Mouse (Mus musculus): Measurements from ENCODE around the gene Gm10392. TPM values are rescaled to one million over a fixed set of nuclear protein-coding genes. Genes with fewer than 3 reads are reported as not detected.

The Gm10392 gene
- polyA plus RNA-seq, 1 experiment from 2014 or later, result 0.14 TPM

DNA sequence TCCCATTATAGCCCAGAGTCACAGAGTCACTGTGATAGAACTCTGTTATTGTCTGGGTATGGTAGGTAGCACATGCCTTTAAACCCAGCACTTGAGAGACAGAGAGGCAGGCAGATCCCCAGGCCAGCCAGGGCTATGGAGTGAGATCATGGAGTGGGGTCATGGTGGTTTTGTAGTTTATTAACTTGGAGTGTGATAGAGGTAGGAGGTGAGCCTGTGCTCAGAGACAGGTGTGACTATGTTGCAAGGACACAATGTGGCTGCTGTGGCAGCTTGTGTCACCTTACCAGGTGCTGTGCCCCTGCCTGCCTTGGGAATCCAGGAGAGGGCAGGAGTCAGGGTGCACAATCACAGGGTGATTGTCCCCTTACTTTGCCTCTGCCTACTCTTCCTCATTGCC lies 23.5 kb downstream of the Gm10392 start:
- no peak for ATAC-seq (ENCODE audit: low FRiP score)
- no peaks in the 10 kb centered on the region for H3K27me3 ChIP-seq

DNA sequence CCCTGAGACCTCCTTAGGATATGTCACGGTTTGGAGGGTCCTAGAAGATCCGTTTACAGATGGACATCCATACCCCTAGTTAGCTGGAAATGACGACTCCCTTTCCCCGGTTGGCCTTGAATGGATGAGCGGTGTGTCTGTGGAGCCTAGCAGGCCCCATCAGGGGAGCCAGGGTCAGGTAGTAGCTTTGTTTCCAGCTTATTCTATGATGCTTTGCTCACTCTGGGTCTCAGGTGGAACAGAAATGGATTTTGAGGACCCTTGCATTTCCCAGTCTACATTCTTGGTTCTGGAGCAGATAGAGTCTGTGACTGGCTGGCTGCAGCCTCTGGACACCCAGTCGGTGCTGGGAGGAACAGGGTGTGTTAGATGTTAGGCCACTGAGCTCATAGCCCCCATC lies 24.2 kb downstream of the Gm10392 start:
- H3K9ac ChIP-seq, result peak overlapping the region; percentile 97
- H3K27ac ChIP-seq, result 0 out of 2 replicates have a peak overlapping the region, but pooled peaks have one; percentile 3
- peak overlapping the region; percentile 96 for H3K4me2 ChIP-seq (replicated peaks)

More for the DNA sequence above, 23.5 kb downstream of the Gm10392 start:
- Histone ChIP-seq H3K9me3 (replicated peaks) (no peaks in the 10 kb centered on the region), H3K36me3 (peaks cover 21% of the 10 kb centered on the region), H3K27ac (no peak overlapping the region), H3K9ac (peak overlapping the region; percentile 97; the same call in 1 of the 2 replicates), H3K4me3 (no peak overlapping the region), H3K4me1 (peaks cover 74% of the 10 kb centered on the region), H3K4me2 (replicated peaks) (peak overlapping the region; percentile 96; the same call in 1 of the 2 replicates)

DNA sequence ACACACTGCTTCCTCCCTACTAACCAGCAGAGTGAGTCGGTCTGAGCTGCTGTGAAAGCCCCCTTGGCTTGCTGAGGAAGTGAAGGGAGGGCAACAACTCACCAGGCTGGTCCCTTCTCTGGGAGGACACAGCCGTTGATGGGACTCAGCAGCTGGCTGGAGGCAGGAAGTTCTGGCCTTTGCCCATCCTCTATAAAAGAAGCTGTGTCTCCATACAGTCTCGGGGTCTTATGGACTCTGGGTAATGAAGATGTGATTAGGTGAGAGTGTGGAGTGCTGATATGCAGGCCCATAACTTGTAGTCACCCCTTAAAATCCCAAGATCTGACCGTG lies 24.7 kb downstream of the Gm10392 start:
- Histone ChIP-seq H3K27me3 (no peaks in the 10 kb centered on the region), H3K4me1 (peaks cover 71% of the 10 kb centered on the region), H3K4me2 (replicated peaks) (peak overlapping the region; percentile 96), H3K9ac (peak overlapping the region; percentile 97), H3K36me3 (peaks cover 9% of the 10 kb centered on the region; the same call in 1 of the 2 replicates), H3K4me3 (peak overlapping the region; percentile 97), H3K27ac (peak overlapping the region; percentile 92), H3K9me3 (replicated peaks) (no peaks in the 10 kb centered on the region)
- WGBS, result 36% methylated on average over 4 of the region's 4 CpGs
- ATAC-seq (ENCODE audit: low FRiP score), result no peak

More for the DNA sequence above, 24.2 kb downstream of the Gm10392 start:
- H3K9me3 ChIP-seq (replicated peaks), result no peaks in the 10 kb centered on the region
- H3K4me3 ChIP-seq, result peak overlapping the region; percentile 97
- H3K4me1 ChIP-seq, result peaks cover 74% of the 10 kb centered on the region
- no peaks in the 10 kb centered on the region for H3K27me3 ChIP-seq
- peaks cover 13% of the 10 kb centered on the region for H3K36me3 ChIP-seq
- 73% methylated on average over 6 of the region's 6 CpGs for WGBS
- ATAC-seq (ENCODE audit: low FRiP score), result no peak

DNA sequence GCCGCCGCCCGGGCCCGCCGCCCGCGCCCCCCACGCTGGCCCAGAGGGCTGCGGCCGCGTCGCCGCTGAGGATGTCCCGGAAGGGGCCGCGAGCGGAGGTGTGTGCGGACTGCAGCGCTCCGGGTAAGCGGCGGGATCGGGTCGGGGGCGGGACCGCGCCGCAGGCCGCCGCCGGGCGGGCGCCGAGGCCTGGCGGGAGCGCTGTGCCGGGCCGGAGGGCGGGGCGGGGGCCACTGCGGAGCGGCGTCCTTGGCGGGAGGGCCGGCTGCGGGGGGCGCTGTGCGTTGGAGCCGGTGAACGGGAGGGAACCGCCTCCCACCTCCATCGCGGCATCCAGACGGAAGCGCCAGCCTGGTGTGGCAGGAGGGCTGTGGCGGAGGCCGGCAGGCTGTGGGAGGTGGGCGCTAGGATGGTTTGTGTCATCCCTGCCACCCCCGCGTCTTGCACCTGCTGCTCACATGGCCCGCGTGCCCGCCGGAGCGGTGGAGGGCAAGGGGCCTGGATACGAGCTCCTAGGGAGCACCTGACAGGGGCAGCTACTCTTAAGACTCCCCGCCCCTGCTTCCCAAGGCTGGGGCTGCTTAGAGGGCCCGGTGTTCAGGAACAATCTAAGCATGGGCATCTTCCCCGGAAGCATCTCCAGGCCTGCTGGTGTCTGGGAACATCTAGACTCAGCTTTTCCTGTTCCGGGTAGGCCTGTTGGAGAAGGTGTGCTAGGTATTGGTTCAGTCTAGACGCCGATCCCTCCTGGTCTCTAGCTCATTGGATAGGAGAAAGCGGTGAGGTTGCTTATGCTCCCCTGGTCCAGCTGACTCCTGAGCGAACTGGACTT lies 25.3 kb downstream of the Gm10392 start, which contains the start of gene Git1:
TSS of gene Git1 (plus strand) at position 51 of the 832 bp plus-strand sequence.
- 2% methylated on average over 62 of the region's 74 CpGs for WGBS
- Histone ChIP-seq H3K9ac (peak within 1 kb of the TSS; percentile 97), H3K4me2 (replicated peaks) (peak within 1 kb of the TSS; percentile 96), H3K27ac (peak within 1 kb of the TSS; percentile 92), H3K4me3 (peak within 1 kb of the TSS; percentile 97), H3K27me3 (no peaks in the 10 kb centered on the region), H3K4me1 (peaks cover 69% of the 10 kb centered on the region), H3K9me3 (replicated peaks) (no peaks in the 10 kb centered on the region), H3K36me3 (peaks cover 3% of the 10 kb centered on the region; the same call in 1 of the 2 replicates)
- no peak for ATAC-seq (ENCODE audit: low FRiP score)

DNA sequence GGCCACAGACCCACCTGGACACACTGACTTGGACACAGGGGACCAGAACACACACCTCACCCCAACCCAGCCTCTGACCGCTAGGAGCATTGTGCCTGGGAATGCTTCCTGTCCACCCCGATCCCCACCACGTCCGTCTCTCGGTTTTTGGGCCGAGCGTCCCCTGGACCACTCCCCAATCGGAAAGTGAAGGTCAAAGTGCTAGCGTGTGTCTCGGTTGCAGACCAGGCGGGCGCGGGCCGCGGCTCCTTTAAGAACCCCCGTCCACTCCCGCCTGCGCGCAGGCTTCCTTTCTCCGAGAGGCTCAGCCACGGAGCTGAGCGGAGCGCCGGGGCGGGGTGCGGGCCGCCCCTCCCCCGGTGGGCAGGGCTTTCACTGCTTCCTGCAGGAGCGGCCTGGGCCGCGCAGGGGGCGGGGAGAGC lies 26.1 kb downstream of the Gm10392 start:
- H3K4me3 ChIP-seq, result peak overlapping the region; percentile 97
- no peaks in the 10 kb centered on the region for H3K27me3 ChIP-seq
- no peaks in the 10 kb centered on the region for H3K9me3 ChIP-seq (replicated peaks)
- ATAC-seq (ENCODE audit: low FRiP score), result peak; percentile 56
- WGBS, result 2% methylated on average over 23 of the region's 32 CpGs
- peaks cover 71% of the 10 kb centered on the region for H3K4me1 ChIP-seq
- H3K9ac ChIP-seq, result peak overlapping the region; percentile 66
- peak overlapping the region; percentile 87 for H3K27ac ChIP-seq
- 0 out of 2 replicates have a peak, but pooled peaks cover 2% of the 10 kb centered on the region for H3K36me3 ChIP-seq
- H3K4me2 ChIP-seq (replicated peaks), result peak overlapping the region; percentile 69

DNA sequence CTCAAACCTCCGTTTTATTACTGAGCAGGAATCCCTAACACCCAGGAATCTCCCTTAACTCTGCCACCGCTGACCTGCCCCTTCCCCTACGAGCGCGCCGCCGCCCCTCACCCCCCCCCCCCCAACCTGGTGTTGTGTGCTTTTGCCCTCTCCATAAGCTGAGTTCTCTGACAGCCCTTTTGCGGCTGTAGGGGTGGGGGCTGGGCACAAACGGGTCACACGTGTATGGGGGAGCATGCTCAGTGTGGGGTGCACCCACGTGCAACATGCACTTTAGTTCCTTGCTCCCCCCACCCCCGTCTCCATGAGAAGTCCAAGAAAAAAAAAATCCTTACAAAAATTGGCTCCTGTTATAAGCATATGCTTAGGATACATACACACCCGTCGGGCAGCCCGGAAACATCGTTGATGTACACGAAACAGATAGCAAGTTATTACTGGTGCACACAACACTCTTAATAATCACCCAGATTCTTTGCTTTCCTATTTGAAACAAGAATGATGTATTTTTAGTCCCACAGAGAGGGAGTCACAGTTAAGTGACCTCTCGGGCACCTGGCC lies 26.6 kb downstream of the Gm10392 start:
- H3K27ac ChIP-seq, result peak overlapping the region; percentile 87
- under 1% methylated on average over 18 of the region's 18 CpGs for WGBS

DNA sequence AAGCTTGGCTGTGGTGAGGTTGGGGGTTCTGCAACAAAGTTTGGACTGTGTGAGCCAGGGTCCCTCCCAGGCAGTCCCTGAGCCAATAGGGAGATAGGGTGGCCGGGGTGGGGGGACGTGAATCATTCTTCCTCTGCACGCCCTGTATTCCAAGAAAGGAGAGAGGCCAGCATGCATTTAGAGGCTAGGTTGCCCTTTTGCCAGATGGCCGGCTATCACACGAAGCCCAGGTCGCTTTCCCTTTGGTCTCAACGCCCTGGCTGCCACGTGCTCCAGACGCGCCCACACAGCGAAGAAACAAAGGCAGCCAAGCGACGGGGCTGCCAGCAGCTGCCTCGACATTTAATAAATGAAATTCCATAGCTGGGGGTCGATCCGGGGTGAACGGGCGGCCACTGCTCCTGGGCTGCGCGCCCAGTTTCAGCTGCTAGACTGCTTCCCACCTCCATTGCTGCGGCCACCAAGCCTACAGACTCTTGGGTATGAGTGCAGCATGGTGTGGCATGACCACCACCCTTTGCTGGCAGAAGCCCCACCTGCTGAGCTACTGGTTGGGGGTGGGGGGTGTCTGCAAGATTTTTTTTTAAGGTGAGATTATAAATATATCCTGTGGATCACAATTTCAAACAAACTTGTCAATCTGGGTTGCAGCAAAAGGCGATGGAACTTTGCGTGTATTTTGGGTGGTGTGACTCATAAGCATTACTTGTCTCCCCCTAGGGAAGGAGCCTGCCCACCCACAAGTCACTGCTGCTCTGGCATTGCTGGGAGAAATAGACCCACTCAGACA lies 27.3 kb downstream of the Gm10392 start:
- no peaks in the 10 kb centered on the region for H3K9me3 ChIP-seq (replicated peaks)
- peak; percentile 53 for ATAC-seq (ENCODE audit: low FRiP score)
- peak overlapping the region; percentile 87 for H3K27ac ChIP-seq
- peaks cover 71% of the 10 kb centered on the region for H3K4me1 ChIP-seq
- peak overlapping the region; percentile 97 for H3K4me3 ChIP-seq
- H3K27me3 ChIP-seq, result no peaks in the 10 kb centered on the region
- peak overlapping the region; percentile 69 for H3K4me2 ChIP-seq (replicated peaks)
- H3K36me3 ChIP-seq, result 0 out of 2 replicates have a peak, but pooled peaks cover 2% of the 10 kb centered on the region
- WGBS, result under 1% methylated on average over 23 of the region's 23 CpGs
- H3K9ac ChIP-seq, result peak overlapping the region; percentile 66

More for the DNA sequence above, 26.6 kb downstream of the Gm10392 start:
- peaks cover 71% of the 10 kb centered on the region for H3K4me1 ChIP-seq
- peak overlapping the region; percentile 69 for H3K4me2 ChIP-seq (replicated peaks)
- ATAC-seq (ENCODE audit: low FRiP score), result no peak
- H3K9me3 ChIP-seq (replicated peaks), result no peaks in the 10 kb centered on the region
- H3K9ac ChIP-seq, result peak overlapping the region; percentile 66
- H3K4me3 ChIP-seq, result peak overlapping the region; percentile 97
- 0 out of 2 replicates have a peak, but pooled peaks cover 2% of the 10 kb centered on the region for H3K36me3 ChIP-seq
- H3K27me3 ChIP-seq, result no peaks in the 10 kb centered on the region

DNA sequence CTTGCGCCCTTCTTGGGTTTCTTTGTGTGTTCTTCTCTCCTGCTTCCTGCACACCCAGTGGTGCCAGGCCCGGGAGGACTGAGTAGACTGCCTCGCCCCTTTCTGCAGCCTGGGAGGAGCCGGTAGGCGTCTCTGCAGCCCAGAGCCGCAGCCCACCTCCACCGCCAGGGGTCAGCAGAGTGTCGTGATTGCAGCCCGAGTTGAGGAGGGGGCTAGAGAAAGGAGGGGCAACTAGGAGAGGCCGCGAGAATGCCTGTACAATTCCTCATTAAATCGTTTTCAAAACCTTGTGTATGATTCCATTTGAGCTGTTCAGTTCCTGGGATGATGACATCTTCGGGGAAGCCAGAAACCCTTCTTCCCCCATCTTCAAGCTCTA lies 27.9 kb downstream of the Gm10392 start:
- Histone ChIP-seq H3K36me3 (no peaks in the 10 kb centered on the region), H3K9ac (peak overlapping the region; percentile 49), H3K9me3 (replicated peaks) (no peaks in the 10 kb centered on the region), H3K4me2 (replicated peaks) (peak overlapping the region; percentile 69), H3K4me3 (peak overlapping the region; percentile 97), H3K4me1 (peaks cover 74% of the 10 kb centered on the region), H3K27me3 (no peaks in the 10 kb centered on the region), H3K27ac (peak overlapping the region; percentile 87)
- peak; percentile 71 for ATAC-seq (ENCODE audit: low FRiP score)
- 1% methylated on average over 13 of the region's 13 CpGs for WGBS

DNA sequence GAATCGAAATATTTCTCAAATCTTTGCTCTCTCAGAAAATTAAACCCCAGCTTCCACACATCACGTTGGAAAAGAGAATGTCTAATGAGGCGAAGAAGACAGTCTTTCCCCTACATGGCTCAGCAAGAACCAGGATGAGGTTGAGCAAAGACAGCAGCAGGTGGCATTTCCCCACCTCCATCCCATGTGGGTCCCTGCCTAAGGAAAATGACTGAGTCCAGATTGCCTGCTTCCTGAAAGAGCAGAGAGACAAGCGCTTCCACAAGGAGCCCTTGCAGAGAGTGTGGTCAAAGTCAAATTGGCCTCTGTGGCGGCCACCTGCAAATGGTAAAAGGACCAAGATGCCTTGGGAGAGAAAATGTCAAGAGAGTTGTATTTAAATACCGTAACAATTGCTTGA lies 28.5 kb downstream of the Gm10392 start:
- Histone ChIP-seq H3K4me1 (peaks cover 75% of the 10 kb centered on the region), H3K27ac (no peak overlapping the region), H3K9ac (no peak overlapping the region), H3K36me3 (no peaks in the 10 kb centered on the region), H3K4me2 (replicated peaks) (peak overlapping the region; percentile 69), H3K9me3 (replicated peaks) (no peaks in the 10 kb centered on the region), H3K4me3 (peak overlapping the region; percentile 94), H3K27me3 (no peaks in the 10 kb centered on the region)
- 65% methylated on average over 6 of the region's 6 CpGs for WGBS
- ATAC-seq (ENCODE audit: low FRiP score), result no peak

DNA sequence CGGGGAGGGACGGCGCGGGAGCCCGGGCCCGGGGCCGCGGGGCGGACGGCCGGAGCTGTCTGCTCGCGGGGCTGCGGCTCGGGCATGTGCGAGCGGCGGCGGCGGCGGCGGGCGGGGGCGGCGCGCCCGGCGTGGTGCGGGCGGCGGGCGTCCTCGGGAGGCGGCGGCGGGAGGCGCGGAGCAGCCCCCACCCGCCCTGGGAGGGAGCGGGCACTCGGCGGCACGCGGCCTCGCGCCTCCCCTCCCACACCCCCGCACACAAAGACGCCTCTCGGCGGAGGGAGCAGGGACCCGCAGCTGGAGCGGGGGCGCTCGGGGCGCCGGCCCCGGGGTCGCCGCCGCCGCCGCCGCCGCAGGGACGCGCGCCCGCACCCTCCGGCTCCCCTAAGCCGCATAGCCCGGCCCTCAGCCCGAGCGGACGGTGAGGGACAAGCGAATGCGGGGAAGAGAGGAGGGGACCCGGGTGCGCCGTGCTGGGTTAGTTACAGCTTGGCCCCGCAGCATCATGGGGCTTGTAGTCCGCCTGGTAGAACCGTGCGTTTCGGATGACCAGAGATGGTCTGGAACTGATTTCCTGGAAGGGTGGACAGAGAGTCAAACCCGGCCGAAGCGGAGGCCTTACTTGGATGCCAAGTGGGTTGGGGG lies 29.3 kb downstream of the Gm10392 start, which contains the start of gene Ankrd13b:
TSS of gene Ankrd13b (minus strand) at position 88 of the 645 bp plus-strand sequence.
- H3K4me1 ChIP-seq, result peaks cover 74% of the 10 kb centered on the region

DNA sequence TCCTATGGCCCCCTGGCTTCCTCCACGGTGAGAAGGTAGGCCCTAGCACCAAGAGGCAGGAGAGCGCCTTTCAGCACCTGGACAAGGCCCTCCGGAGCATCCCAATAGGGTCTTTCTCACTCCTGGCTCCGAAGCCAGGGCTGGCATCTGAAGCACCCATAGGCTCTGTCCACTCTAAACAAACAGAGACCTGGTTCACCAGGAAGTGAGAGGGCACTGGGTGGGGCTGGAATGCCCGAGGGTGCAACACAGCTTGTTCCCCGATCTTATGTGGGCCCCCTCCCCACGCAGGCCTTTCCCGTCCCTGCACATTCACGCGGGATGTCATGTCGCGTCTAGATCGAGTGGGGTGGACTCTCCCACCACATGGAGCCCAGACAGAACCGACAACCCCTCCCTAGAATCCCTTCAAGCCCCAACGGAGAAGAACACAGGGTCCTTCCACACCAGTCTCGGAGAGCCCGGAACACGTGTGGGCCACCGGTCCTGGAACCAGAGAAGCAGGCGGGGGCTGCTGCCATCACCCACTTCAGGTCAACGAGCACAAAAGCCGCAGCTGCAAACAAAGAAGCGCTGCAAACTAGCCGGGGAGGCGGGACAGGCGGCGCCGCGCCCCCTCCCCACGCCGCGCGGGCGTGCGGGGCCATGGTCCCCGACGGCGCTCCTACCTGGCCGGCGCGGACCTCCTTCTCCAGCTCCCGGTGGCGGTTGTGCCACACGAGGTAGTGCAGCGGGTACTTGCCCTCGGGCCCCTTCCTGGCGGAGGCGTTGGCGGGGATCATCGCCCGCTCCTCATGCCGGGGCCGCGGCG lies 30.0 kb downstream of the Gm10392 start:
- Histone ChIP-seq H3K27ac (peak overlapping the region; percentile 91), H3K4me3 (peak overlapping the region; percentile 94), H3K4me1 (peaks cover 70% of the 10 kb centered on the region), H3K36me3 (no peaks in the 10 kb centered on the region), H3K4me2 (replicated peaks) (peak overlapping the region; percentile 69), H3K27me3 (no peaks in the 10 kb centered on the region), H3K9ac (peak overlapping the region; percentile 92), H3K9me3 (replicated peaks) (no peaks in the 10 kb centered on the region)
- no peak for ATAC-seq (ENCODE audit: low FRiP score)
- WGBS, result 3% methylated on average over 49 of the region's 55 CpGs

More for the DNA sequence above, 29.3 kb downstream of the Gm10392 start, which contains the start of gene Ankrd13b:
- peak; percentile 59 for ATAC-seq (ENCODE audit: low FRiP score)
- H3K9ac ChIP-seq, result peak within 1 kb of the TSS; percentile 92
- H3K36me3 ChIP-seq, result no peaks in the 10 kb centered on the region
- H3K9me3 ChIP-seq (replicated peaks), result no peaks in the 10 kb centered on the region
- WGBS, result 1% methylated on average over 56 of the region's 87 CpGs
- H3K27ac ChIP-seq, result peak within 1 kb of the TSS; percentile 91
- H3K4me2 ChIP-seq (replicated peaks), result peak within 1 kb of the TSS; percentile 69
- H3K4me3 ChIP-seq, result peak within 1 kb of the TSS; percentile 94
- no peaks in the 10 kb centered on the region for H3K27me3 ChIP-seq
